Mouse (Mus musculus): ENCODE measurements at regions not wholly inside any gene's neighbourhood (a gene's known extent, or its start where the extent isn't known, plus 50 kb on each side); places are given as distances from the start of the nearest gene placed in this dataset.

DNA sequence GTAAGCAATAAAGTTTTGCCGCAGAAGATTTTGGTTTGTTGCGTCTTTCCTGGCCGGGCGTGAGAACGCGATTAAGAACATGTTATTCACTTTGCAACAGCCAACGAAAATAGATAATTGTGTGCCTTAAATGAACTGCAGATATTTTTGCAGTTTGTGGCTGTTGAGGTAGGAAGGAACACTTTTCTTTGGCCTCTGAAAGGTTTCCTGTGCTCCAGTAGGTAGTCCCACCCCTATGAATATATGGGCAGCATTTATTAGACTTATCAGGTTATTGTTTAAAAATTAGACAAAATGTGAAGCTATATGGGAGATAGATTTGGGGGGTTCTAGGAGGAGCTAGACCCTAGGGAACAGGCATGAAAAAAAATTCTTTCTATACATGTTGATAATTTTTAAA lies 334.1 kb upstream of the Akr1e1 start:
- Histone ChIP-seq H3K27me3 (ENCODE audit: control insufficient read depth in 1 of 2, insufficient read depth in 2 of 2, low read length in 2 of 2) (no peaks in the 10 kb centered on the region), H3K4me1 (ENCODE audit: control insufficient read depth in 1 of 2, insufficient read depth in 2 of 2, low read length in 2 of 2) (no peaks in the 10 kb centered on the region), H3K36me3 (ENCODE audit: control insufficient read depth in 1 of 2, insufficient read depth in 2 of 2, low read length in 2 of 2) (no peaks in the 10 kb centered on the region), H3K4me3 (ENCODE audit: control insufficient read depth in 1 of 2, insufficient read depth in 1 of 2, low read depth in 2 of 2, low read length in 2 of 2) (no peak overlapping the region), H3K9ac (ENCODE audit: control insufficient read depth, low read depth, low read length, poor library complexity, severe bottlenecking) (no peak overlapping the region), H3K79me2 (ENCODE audit: control insufficient read depth, insufficient read depth, low read length, poor library complexity) (no peaks in the 10 kb centered on the region), H3K27ac (ENCODE audit: control insufficient read depth, low read depth, low read length) (no peak overlapping the region), H3K9me3 (replicated peaks; ENCODE audit: insufficient read depth, low read length) (no peaks in the 10 kb centered on the region)
- DNase-seq (ENCODE audit: low read depth, low spot score) = no peak
- TF ChIP-seq MXI1 (IDR thresholded peaks at IDR 0.05; ENCODE audit: low read depth, low read length) = no peak
- no peak for TF ChIP-seq TBP (IDR thresholded peaks at IDR 0.05; ENCODE audit: low read depth, low read length)
- TF ChIP-seq ELF1 (IDR thresholded peaks at IDR 0.05; ENCODE audit: low read depth, low read length) = no peak
- TF ChIP-seq RCOR1 (IDR thresholded peaks at IDR 0.05; ENCODE audit: low read depth, low read length) = no peak
- no peak for TF ChIP-seq USF1 (IDR thresholded peaks at IDR 0.05; ENCODE audit: low read depth, low read length)
- TF ChIP-seq MAFK (IDR thresholded peaks at IDR 0.05; ENCODE audit: borderline replicate concordance, low read depth, low read length) = no peak
- no peak for TF ChIP-seq MAZ (IDR thresholded peaks at IDR 0.05; ENCODE audit: low read depth, low read length)
- TF ChIP-seq MYC (IDR thresholded peaks at IDR 0.05; ENCODE audit: low read depth, low read length) = no peak
- TF ChIP-seq MAX (IDR thresholded peaks at IDR 0.05; ENCODE audit: low read length) = no peak
- TF ChIP-seq USF2 (IDR thresholded peaks at IDR 0.05; ENCODE audit: borderline replicate concordance in 1 of 2, insufficient read depth in 1 of 2, low read depth in 1 of 2, low read length in 2 of 2) = no peak
- TF ChIP-seq GATA1 (IDR thresholded peaks at IDR 0.05; ENCODE audit: low read depth, low read length) = no peak
- TF ChIP-seq JUND (IDR thresholded peaks at IDR 0.05; ENCODE audit: low read depth, low read length) = no peak
- TF ChIP-seq ETS1 (IDR thresholded peaks at IDR 0.05; ENCODE audit: low read depth, low read length) = no peak
- TF ChIP-seq NRF1 (IDR thresholded peaks at IDR 0.05; ENCODE audit: insufficient read depth, low read depth, low read length, poor library complexity, severe bottlenecking) = no peak
- TF ChIP-seq NELFE (IDR thresholded peaks at IDR 0.05; ENCODE audit: low read depth, low read length) = no peak
- TF ChIP-seq SMC3 (IDR thresholded peaks at IDR 0.05; ENCODE audit: low read depth, low read length) = no peak
- no peak for TF ChIP-seq RAD21 (IDR thresholded peaks at IDR 0.05; ENCODE audit: low read depth, low read length)
- no peak for TF ChIP-seq EP300 (IDR thresholded peaks at IDR 0.05; ENCODE audit: low read depth in 1 of 2, low read length in 2 of 2)
- no peak for TF ChIP-seq TAL1 (IDR thresholded peaks at IDR 0.05; ENCODE audit: low read length)

DNA sequence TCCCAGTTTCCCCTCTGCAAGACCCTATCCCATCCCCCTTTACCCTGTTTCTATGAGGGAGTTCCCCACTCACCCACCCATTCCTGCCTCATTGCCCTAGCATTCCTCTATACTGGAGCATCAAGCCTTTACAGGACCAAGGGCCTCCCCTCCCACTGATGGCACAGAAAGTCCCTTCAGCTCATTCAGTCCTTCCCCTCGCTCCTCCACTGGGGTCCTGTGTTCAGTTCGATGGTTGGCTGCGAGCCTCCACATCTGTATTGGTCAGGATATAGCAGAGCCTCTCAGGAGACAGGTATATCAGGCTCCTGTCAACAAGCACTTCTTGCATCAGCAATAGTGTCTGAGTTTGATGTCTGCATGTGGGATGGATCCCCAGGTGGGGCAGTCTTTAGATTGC lies 346.4 kb upstream of the Akr1e1 start:
- H3K27ac ChIP-seq (ENCODE audit: control insufficient read depth, low read depth, low read length) = no peak overlapping the region
- H3K4me3 ChIP-seq (ENCODE audit: control insufficient read depth in 1 of 2, insufficient read depth in 1 of 2, low read depth in 2 of 2, low read length in 2 of 2) = no peak overlapping the region
- H3K27me3 ChIP-seq (ENCODE audit: control insufficient read depth in 1 of 2, insufficient read depth in 2 of 2, low read length in 2 of 2) = no peaks in the 10 kb centered on the region
- H3K36me3 ChIP-seq (ENCODE audit: control insufficient read depth in 1 of 2, insufficient read depth in 2 of 2, low read length in 2 of 2) = no peaks in the 10 kb centered on the region
- no peak overlapping the region for H3K9ac ChIP-seq (ENCODE audit: control insufficient read depth, low read depth, low read length, poor library complexity, severe bottlenecking)
- H3K9me3 ChIP-seq (replicated peaks; ENCODE audit: insufficient read depth, low read length) = no peaks in the 10 kb centered on the region
- TF ChIP-seq CHD2 (IDR thresholded peaks at IDR 0.05; ENCODE audit: low read length) (no peak), CHD1 (IDR thresholded peaks at IDR 0.05; ENCODE audit: low read depth, low read length) (no peak), TBP (IDR thresholded peaks at IDR 0.05; ENCODE audit: low read depth, low read length) (no peak), ELF1 (IDR thresholded peaks at IDR 0.05; ENCODE audit: low read depth, low read length) (no peak)
- no peak for DNase-seq (ENCODE audit: low read depth, low spot score)
- no peaks in the 10 kb centered on the region for H3K79me2 ChIP-seq (ENCODE audit: control insufficient read depth, insufficient read depth, low read length, poor library complexity)
- H3K4me1 ChIP-seq (ENCODE audit: control insufficient read depth in 1 of 2, insufficient read depth in 2 of 2, low read length in 2 of 2) = no peaks in the 10 kb centered on the region

Measured in MEL (cell line).